Mouse (Mus musculus): ENCODE data around the gene Rxfp2. TPM values are rescaled to one million over a fixed set of nuclear protein-coding genes. Genes with fewer than 3 reads are reported as not detected.

Gene Rxfp2
- polyA plus RNA-seq, 1 experiment from 2014 or later = 0.30 TPM

- H3K27ac ChIP-seq (ENCODE audit: low read depth, low read length) = no peak overlapping the region
- no peak overlapping the region for H3K9ac ChIP-seq (ENCODE audit: low read length)
- no peaks in the 10 kb centered on the region for H3K27me3 ChIP-seq (replicated peaks; ENCODE audit: control insufficient read depth, insufficient read depth, low read length)
- DNase-seq (ENCODE audit: low spot score) (no peak), ATAC-seq (no peak)
- H3K9me3 ChIP-seq (replicated peaks; ENCODE audit: control insufficient read depth, low read length) = no peaks in the 10 kb centered on the region
- 12% methylated on average over 10 of the region's 10 CpGs for WGBS
- H3K4me1 ChIP-seq (ENCODE audit: control insufficient read depth, insufficient read depth, low read length) = no peaks in the 10 kb centered on the region
- H3K4me2 ChIP-seq (ENCODE audit: low read length) = no peak overlapping the region
- H3K36me3 ChIP-seq (ENCODE audit: control insufficient read depth, insufficient read depth, low read length) = no peaks in the 10 kb centered on the region
- H3K4me3 ChIP-seq (ENCODE audit: low read depth, low read length) = no peak overlapping the region
These were observed 1.6 kb upstream of the Rxfp2 start for GRCm38 (mm10) chr5:150016861-150017260.

GRCm38 (mm10) chr5:150017672-150018071 is 803 bp upstream of the Rxfp2 start:
- 45% methylated on average over 9 of the region's 9 CpGs for WGBS
- Histone ChIP-seq H3K4me2 (ENCODE audit: low read length) (no peak overlapping the region), H3K27ac (ENCODE audit: low read depth, low read length) (no peak overlapping the region), H3K27me3 (replicated peaks; ENCODE audit: control insufficient read depth, insufficient read depth, low read length) (no peaks in the 10 kb centered on the region), H3K4me1 (ENCODE audit: control insufficient read depth, insufficient read depth, low read length) (no peaks in the 10 kb centered on the region), H3K36me3 (ENCODE audit: control insufficient read depth, insufficient read depth, low read length) (no peaks in the 10 kb centered on the region), H3K4me3 (ENCODE audit: low read depth, low read length) (no peak overlapping the region), H3K9me3 (replicated peaks; ENCODE audit: control insufficient read depth, low read length) (no peaks in the 10 kb centered on the region), H3K9ac (ENCODE audit: low read length) (no peak overlapping the region)
- no peak for ATAC-seq
- DNase-seq (ENCODE audit: low spot score) = peak; percentile 24

- H3K4me2 ChIP-seq (ENCODE audit: low read length) = peak overlapping the region; percentile 13; the same call in 1 of the 2 replicates
- H3K9me3 ChIP-seq (replicated peaks; ENCODE audit: control insufficient read depth, low read length) = no peaks in the 10 kb centered on the region
- peak; percentile 91 for ATAC-seq
These were observed 2.4 kb downstream of the Rxfp2 start for GRCm38 (mm10) chr5:150020851-150021250.

GRCm38 (mm10) chr5:150021805-150022204 is 3.3 kb downstream of the Rxfp2 start:
- peak; percentile 34 for DNase-seq (ENCODE audit: low spot score)
- no peak overlapping the region for H3K4me2 ChIP-seq (ENCODE audit: low read length)

More at GRCm38 (mm10) chr5:150020851-150021250, 2.4 kb downstream of the Rxfp2 start:
- DNase-seq (ENCODE audit: low spot score) = peak; percentile 92
- no peaks in the 10 kb centered on the region for H3K36me3 ChIP-seq (ENCODE audit: control insufficient read depth, insufficient read depth, low read length)
- WGBS = 3% methylated on average over 6 of the region's 6 CpGs
- no peak overlapping the region for H3K9ac ChIP-seq (ENCODE audit: low read length)
- no peak overlapping the region for H3K4me3 ChIP-seq (ENCODE audit: low read depth, low read length)
- no peaks in the 10 kb centered on the region for H3K4me1 ChIP-seq (ENCODE audit: control insufficient read depth, insufficient read depth, low read length)
- H3K27ac ChIP-seq (ENCODE audit: low read depth, low read length) = no peak overlapping the region
- H3K27me3 ChIP-seq (replicated peaks; ENCODE audit: control insufficient read depth, insufficient read depth, low read length) = no peaks in the 10 kb centered on the region

GRCm38 (mm10) chr5:150022556-150022955 is 4.1 kb downstream of the Rxfp2 start:
- H3K4me3 ChIP-seq (ENCODE audit: low read depth, low read length) = no peak overlapping the region
- DNase-seq (ENCODE audit: low spot score) (no peak), ATAC-seq (no peak)
- H3K36me3 ChIP-seq (ENCODE audit: control insufficient read depth, insufficient read depth, low read length) = no peaks in the 10 kb centered on the region
- no peak overlapping the region for H3K9ac ChIP-seq (ENCODE audit: low read length)
- H3K9me3 ChIP-seq (replicated peaks; ENCODE audit: control insufficient read depth, low read length) = no peaks in the 10 kb centered on the region
- no peak overlapping the region for H3K4me2 ChIP-seq (ENCODE audit: low read length)
- WGBS = 88% methylated on average over 18 of the region's 18 CpGs
- H3K27ac ChIP-seq (ENCODE audit: low read depth, low read length) = no peak overlapping the region
- no peaks in the 10 kb centered on the region for H3K27me3 ChIP-seq (replicated peaks; ENCODE audit: control insufficient read depth, insufficient read depth, low read length)
- no peaks in the 10 kb centered on the region for H3K4me1 ChIP-seq (ENCODE audit: control insufficient read depth, insufficient read depth, low read length)

More at GRCm38 (mm10) chr5:150021805-150022204, 3.3 kb downstream of the Rxfp2 start:
- H3K27me3 ChIP-seq (replicated peaks; ENCODE audit: control insufficient read depth, insufficient read depth, low read length) = no peaks in the 10 kb centered on the region
- no peaks in the 10 kb centered on the region for H3K9me3 ChIP-seq (replicated peaks; ENCODE audit: control insufficient read depth, low read length)
- H3K4me1 ChIP-seq (ENCODE audit: control insufficient read depth, insufficient read depth, low read length) = no peaks in the 10 kb centered on the region
- no peak overlapping the region for H3K27ac ChIP-seq (ENCODE audit: low read depth, low read length)
- WGBS = 31% methylated on average over 4 of the region's 4 CpGs
- H3K4me3 ChIP-seq (ENCODE audit: low read depth, low read length) = no peak overlapping the region
- ATAC-seq = no peak
- no peak overlapping the region for H3K9ac ChIP-seq (ENCODE audit: low read length)
- no peaks in the 10 kb centered on the region for H3K36me3 ChIP-seq (ENCODE audit: control insufficient read depth, insufficient read depth, low read length)

- ATAC-seq = no peak
- Histone ChIP-seq H3K9ac (ENCODE audit: low read length) (no peak overlapping the region), H3K4me2 (ENCODE audit: low read length) (no peak overlapping the region), H3K4me1 (ENCODE audit: control insufficient read depth, insufficient read depth, low read length) (no peaks in the 10 kb centered on the region), H3K27me3 (replicated peaks; ENCODE audit: control insufficient read depth, insufficient read depth, low read length) (no peaks in the 10 kb centered on the region), H3K9me3 (replicated peaks; ENCODE audit: control insufficient read depth, low read length) (no peaks in the 10 kb centered on the region), H3K27ac (ENCODE audit: low read depth, low read length) (no peak overlapping the region), H3K4me3 (ENCODE audit: low read depth, low read length) (no peak overlapping the region), H3K36me3 (ENCODE audit: control insufficient read depth, insufficient read depth, low read length) (no peaks in the 10 kb centered on the region)
- 93% methylated on average over 6 of the region's 6 CpGs for WGBS
- no peak for DNase-seq (ENCODE audit: low spot score)
These were observed 5.0 kb downstream of the Rxfp2 start for GRCm38 (mm10) chr5:150023476-150023875.

- Histone ChIP-seq H3K9me3 (replicated peaks; ENCODE audit: control insufficient read depth, low read length) (no peaks in the 10 kb centered on the region), H3K4me3 (ENCODE audit: low read depth, low read length) (no peak overlapping the region), H3K4me1 (ENCODE audit: control insufficient read depth, insufficient read depth, low read length) (no peaks in the 10 kb centered on the region), H3K4me2 (ENCODE audit: low read length) (no peak overlapping the region), H3K27ac (ENCODE audit: low read depth, low read length) (no peak overlapping the region), H3K27me3 (replicated peaks; ENCODE audit: control insufficient read depth, insufficient read depth, low read length) (no peaks in the 10 kb centered on the region), H3K36me3 (ENCODE audit: control insufficient read depth, insufficient read depth, low read length) (no peaks in the 10 kb centered on the region), H3K9ac (ENCODE audit: low read length) (no peak overlapping the region)
- ATAC-seq (no peak), DNase-seq (ENCODE audit: low spot score) (no peak)
- 88% methylated on average over 2 of the region's 2 CpGs for WGBS
These were observed 5.7 kb downstream of the Rxfp2 start for GRCm38 (mm10) chr5:150024188-150024587.

GRCm38 (mm10) chr5:150024901-150025300 is 6.4 kb downstream of the Rxfp2 start:
- DNase-seq (ENCODE audit: low spot score) = no peak
- ATAC-seq = no peak
- H3K4me3 ChIP-seq (ENCODE audit: low read depth, low read length) = no peak overlapping the region
- H3K27ac ChIP-seq (ENCODE audit: low read depth, low read length) = no peak overlapping the region
- no peaks in the 10 kb centered on the region for H3K9me3 ChIP-seq (replicated peaks; ENCODE audit: control insufficient read depth, low read length)
- H3K36me3 ChIP-seq (ENCODE audit: control insufficient read depth, insufficient read depth, low read length) = no peaks in the 10 kb centered on the region
- H3K27me3 ChIP-seq (replicated peaks; ENCODE audit: control insufficient read depth, insufficient read depth, low read length) = no peaks in the 10 kb centered on the region
- H3K9ac ChIP-seq (ENCODE audit: low read length) = no peak overlapping the region
- H3K4me1 ChIP-seq (ENCODE audit: control insufficient read depth, insufficient read depth, low read length) = no peaks in the 10 kb centered on the region
- no peak overlapping the region for H3K4me2 ChIP-seq (ENCODE audit: low read length)
- WGBS = 95% methylated on average over 14 of the region's 14 CpGs

- no peak overlapping the region for H3K9ac ChIP-seq (ENCODE audit: low read length)
- 92% methylated on average over 15 of the region's 15 CpGs for WGBS
- ATAC-seq (no peak), DNase-seq (ENCODE audit: low spot score) (no peak)
- H3K27ac ChIP-seq (ENCODE audit: low read depth, low read length) = no peak overlapping the region
- H3K4me2 ChIP-seq (ENCODE audit: low read length) = no peak overlapping the region
- H3K27me3 ChIP-seq (replicated peaks; ENCODE audit: control insufficient read depth, insufficient read depth, low read length) = no peaks in the 10 kb centered on the region
- no peak overlapping the region for H3K4me3 ChIP-seq (ENCODE audit: low read depth, low read length)
- no peaks in the 10 kb centered on the region for H3K9me3 ChIP-seq (replicated peaks; ENCODE audit: control insufficient read depth, low read length)
- no peaks in the 10 kb centered on the region for H3K4me1 ChIP-seq (ENCODE audit: control insufficient read depth, insufficient read depth, low read length)
- no peaks in the 10 kb centered on the region for H3K36me3 ChIP-seq (ENCODE audit: control insufficient read depth, insufficient read depth, low read length)
These were observed 6.9 kb downstream of the Rxfp2 start for GRCm38 (mm10) chr5:150025326-150025725.
